Mouse (Mus musculus) midbrain, postnatal 0 days (tissue): Measurements from ENCODE around the gene Il17re. TPM values are rescaled to one million over a fixed set of nuclear protein-coding genes. Genes with fewer than 3 reads are reported as not detected.
A peak's percentile ranks its signal among the peaks of the same experiment; 100 is the strongest.

Experiments used
- ATAC-seq: fragments of 200-750 bp; cut with Nextera tagmentation; 2 replicates; pipeline ENCODE4 v1.8.0; 2017; ENCODE audit warnings: moderate number of reproducible peaks, mild to moderate bottlenecking, moderate TSS enrichment, moderate library complexity; ENCODE audit not compliant: low FRiP score
- DNase-seq: peaks from one replicate; pipeline ENCODE4 v3.0.0-alpha.2; 2015; ENCODE audit warnings: low spot score
- H3K27ac ChIP-seq: fragments of 300-500 bp; sonication (generic); 2 replicates; pipeline ENCODE4 v1.5.1; 2014; ENCODE audit warnings: low read depth, mild to moderate bottlenecking, low read length, mixed read lengths
- H3K27me3 ChIP-seq: fragments of 300-500 bp; sonication (generic); 2 replicates; pipeline ENCODE4 v1.6.1; 2014; ENCODE audit warnings: low read length, control low read depth, mixed read lengths; ENCODE audit not compliant: insufficient read depth
- H3K36me3 ChIP-seq: fragments of 300-500 bp; sonication (generic); 2 replicates; pipeline ENCODE4 v1.6.1; 2014; ENCODE audit warnings: low read length, control low read depth, mixed read lengths; ENCODE audit not compliant: insufficient read depth
- H3K4me1 ChIP-seq: fragments of 300-500 bp; sonication (generic); 2 replicates; pipeline ENCODE4 v1.6.1; 2014; ENCODE audit warnings: mild to moderate bottlenecking, control low read depth, antibody characterized with exemption, low read length, mixed read lengths; ENCODE audit not compliant: insufficient read depth
- H3K4me2 ChIP-seq: fragments of 300-500 bp; sonication (generic); 2 replicates; pipeline ENCODE4 v1.6.1; 2014; ENCODE audit warnings: low read depth, mild to moderate bottlenecking, low read length, mixed read lengths; ENCODE audit not compliant: poor library complexity, severe bottlenecking
- H3K4me3 ChIP-seq: fragments of 300-500 bp; sonication (generic); 2 replicates; pipeline ENCODE4 v1.5.1; 2014; ENCODE audit warnings: low read depth, mild to moderate bottlenecking, low read length, moderate library complexity
- H3K9ac ChIP-seq: fragments of 300-500 bp; sonication (generic); replicated peaks from 2 replicates; pipeline ENCODE4 v1.6.1; 2014; ENCODE audit warnings: mild to moderate bottlenecking, low read length, moderate library complexity, mixed read lengths; ENCODE audit not compliant: poor library complexity, severe bottlenecking
- H3K9me3 ChIP-seq: fragments of 300-500 bp; sonication (generic); 2 replicates; pipeline ENCODE4 v1.6.1; 2016; ENCODE audit warnings: low read length, control low read depth
- CTCF ChIP-seq: IDR thresholded peaks from 2 replicates; pipeline ENCODE4 v1.5.1; 2016; ENCODE audit warnings: antibody characterized with exemption, mild to moderate bottlenecking
- WGBS: fragments of 180-500 bp; shearing (Covaris S2); extraction: QIAGEN DNeasy Blood & Tissue Kit; methylation state at CpG from one replicate; pipeline ENCODE4 v1.1.7; 2014; 5-methylcytosine and 5-hydroxymethylcytosine counted together
- microRNA-seq: library from miRNA; unstranded; fragments of <30 nt; microRNA quantifications from one replicate; pipeline ENCODE4, GENCODE M21; 2016; ENCODE audit warnings: borderline number of aligned reads
- polyA plus RNA-seq: library from polyadenylated mRNA; unstranded; fragments of >200 nt; fragmentation: Nextera tagmentation; extraction: Ambion mirVana; gene quantifications from 2 replicates; pipeline ENCODE4 v1.2.1, GENCODE M21; 2015
- total RNA-seq: library from RNA; depleted of rRNA; stranded (reverse); fragments of >200 nt; gene quantifications from 2 replicates; pipeline ENCODE4 v1.2.3, GENCODE M21; 2014; rRNA removed

The Il17re gene
- total and polyA plus RNA-seq, 2 experiments from 2014 or later: 0.48 to 0.49 TPM

DNA sequence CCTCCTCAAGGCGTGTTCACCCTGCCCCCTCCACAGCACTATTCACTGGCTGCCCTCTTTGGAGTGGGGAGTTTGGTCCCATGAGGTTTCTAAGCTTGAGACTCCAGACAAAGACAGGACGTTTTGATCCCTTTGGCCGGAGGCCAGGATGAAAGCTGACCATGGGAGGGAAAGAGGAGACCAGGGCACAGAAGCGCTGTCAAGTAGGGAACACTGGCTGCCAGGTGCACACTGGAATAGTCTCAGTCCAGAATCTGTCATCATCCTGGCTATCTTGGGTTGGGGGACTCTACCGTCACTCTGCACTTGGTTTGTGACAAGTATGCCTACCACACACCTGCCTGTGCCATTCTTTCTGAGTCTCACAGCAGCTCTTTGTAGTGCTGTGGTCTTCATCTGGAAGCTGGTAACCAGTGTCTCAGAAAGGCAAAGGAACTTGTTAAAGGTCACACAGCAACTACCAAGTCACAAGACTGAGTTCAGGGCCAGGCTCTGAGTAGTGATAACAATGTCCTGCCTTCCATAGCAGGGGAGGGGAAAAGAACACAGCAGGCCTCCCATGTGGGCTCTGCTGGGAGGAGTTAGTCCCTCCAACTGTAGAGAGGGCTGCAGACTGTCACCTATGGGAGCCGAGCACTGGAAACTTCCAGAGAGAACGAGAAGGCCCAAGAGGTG, 50.1 kb downstream of the Il17re start:
- ATAC-seq: no peak
- Histone ChIP-seq H3K27ac (no peak overlapping the region), H3K4me1 (no peaks in the 10 kb centered on the region), H3K9me3 (no peaks in the 10 kb centered on the region), H3K36me3 (peaks cover 6% of the 10 kb centered on the region; the same call in 1 of the 2 replicates), H3K9ac (no peak overlapping the region), H3K4me2 (no peak overlapping the region), H3K27me3 (no peaks in the 10 kb centered on the region), H3K4me3 (no peak overlapping the region)
- DNase-seq: peak; percentile 45
- TF ChIP-seq CTCF: no peak
- 56% methylated on average over 7 of the region's 7 CpGs for WGBS

DNA sequence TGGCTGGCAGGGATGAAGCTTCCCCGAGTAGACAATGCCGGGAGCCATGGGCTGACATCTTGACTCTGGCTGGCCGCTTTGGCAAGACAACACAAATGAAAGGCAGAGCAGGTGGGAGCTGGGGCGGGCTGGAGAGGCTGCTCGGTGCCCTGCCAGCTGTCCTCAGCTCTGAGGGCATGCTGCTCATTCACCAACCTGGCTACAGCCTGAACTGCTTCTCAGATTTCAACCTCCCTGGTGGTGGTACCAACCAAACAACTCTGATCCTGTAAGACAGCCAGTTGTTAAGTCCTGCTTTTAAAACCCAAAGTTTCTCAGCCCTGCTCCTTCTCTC, 50.6 kb downstream of the Il17re start:
- Histone ChIP-seq H3K27ac (no peak overlapping the region), H3K9me3 (no peaks in the 10 kb centered on the region), H3K9ac (no peak overlapping the region), H3K27me3 (no peaks in the 10 kb centered on the region), H3K36me3 (peaks cover 11% of the 10 kb centered on the region), H3K4me1 (no peaks in the 10 kb centered on the region), H3K4me3 (no peak overlapping the region), H3K4me2 (no peak overlapping the region)
- ATAC-seq (0 out of 2 replicates have a peak, but pooled peaks have one; percentile 27), DNase-seq (peak; percentile 53)
- TF ChIP-seq CTCF: no peak
- WGBS: 50% methylated on average over 5 of the region's 5 CpGs

GRCm38 (mm10) chr6:113513944-113514343, 55.7 kb downstream of the Il17re start:
- ATAC-seq: no peak
- no peak overlapping the region for H3K4me3 ChIP-seq
- TF ChIP-seq CTCF: no peak
- peaks cover 55% of the 10 kb centered on the region for H3K36me3 ChIP-seq
- 94% methylated on average over 6 of the region's 6 CpGs for WGBS
- H3K9me3 ChIP-seq: no peaks in the 10 kb centered on the region
- no peak overlapping the region for H3K4me2 ChIP-seq
- H3K27me3 ChIP-seq: no peaks in the 10 kb centered on the region
- no peak for DNase-seq
- H3K27ac ChIP-seq: no peak overlapping the region
- no peak overlapping the region for H3K9ac ChIP-seq
- no peaks in the 10 kb centered on the region for H3K4me1 ChIP-seq

DNA sequence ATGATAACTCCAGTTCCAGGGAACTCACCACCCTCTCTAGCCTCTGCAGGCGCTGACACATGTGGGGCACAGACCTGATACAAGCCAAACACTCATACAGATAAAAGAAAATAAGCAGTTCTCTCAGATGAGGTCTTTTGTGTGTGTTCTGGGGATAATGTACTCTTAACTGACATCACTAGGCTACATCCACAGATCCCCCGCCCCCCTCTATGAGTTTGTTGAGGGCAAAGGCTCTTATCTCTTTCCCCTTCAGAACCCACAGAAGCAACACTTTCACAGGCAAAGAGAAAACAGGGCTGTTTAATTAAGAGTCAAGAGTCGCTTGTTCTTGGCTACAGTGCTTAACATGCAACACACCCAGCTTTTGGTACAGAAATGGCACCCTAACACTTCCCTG, 56.3 kb downstream of the Il17re start:
- TF ChIP-seq CTCF: no peak
- H3K9me3 ChIP-seq: no peaks in the 10 kb centered on the region
- 99% methylated on average over 3 of the region's 3 CpGs for WGBS
- ATAC-seq (no peak), DNase-seq (no peak)
- H3K4me3 ChIP-seq: no peak overlapping the region
- H3K36me3 ChIP-seq: peaks cover 62% of the 10 kb centered on the region
- H3K27me3 ChIP-seq: no peaks in the 10 kb centered on the region
- H3K27ac ChIP-seq: no peak overlapping the region
- no peak overlapping the region for H3K4me2 ChIP-seq
- no peak overlapping the region for H3K9ac ChIP-seq
- H3K4me1 ChIP-seq: no peaks in the 10 kb centered on the region

DNA sequence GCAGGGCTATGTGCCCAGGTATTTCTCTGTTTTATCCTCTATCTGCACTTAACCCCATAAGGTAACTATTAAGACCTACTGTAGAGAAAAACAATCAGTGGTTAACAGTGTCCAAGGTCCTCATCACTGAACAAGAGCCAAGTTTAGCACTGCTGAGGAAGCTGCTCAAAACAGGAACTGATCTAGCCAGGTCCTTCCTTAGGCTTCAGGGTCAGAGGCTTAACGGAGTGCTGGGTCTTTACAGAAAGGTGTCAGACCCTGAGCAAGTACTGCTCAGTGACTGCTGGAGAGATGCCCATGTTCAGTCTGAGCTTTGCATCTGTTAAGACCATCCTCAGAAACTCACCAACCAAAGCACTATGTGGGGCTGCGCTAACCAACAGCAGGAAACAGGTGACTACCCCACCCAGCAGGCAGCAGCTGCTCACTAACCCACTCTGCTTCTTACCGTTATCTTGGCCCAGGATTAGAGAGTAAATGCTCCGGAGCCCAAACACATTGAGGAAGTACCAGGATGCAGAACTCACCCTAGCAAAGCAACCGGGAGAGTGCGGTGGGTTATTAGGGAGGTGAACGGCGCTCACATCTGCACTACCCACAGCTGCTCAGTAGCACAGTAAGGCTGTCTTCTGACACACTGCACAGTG, 59.3 kb downstream of the Il17re start:
- no peak for DNase-seq
- Histone ChIP-seq H3K4me2 (no peak overlapping the region), H3K9ac (no peak overlapping the region), H3K4me3 (no peak overlapping the region), H3K9me3 (no peaks in the 10 kb centered on the region), H3K27me3 (no peaks in the 10 kb centered on the region), H3K27ac (no peak overlapping the region), H3K4me1 (no peaks in the 10 kb centered on the region), H3K36me3 (peaks cover 81% of the 10 kb centered on the region)
- TF ChIP-seq CTCF: no peak
- WGBS: 91% methylated on average over 8 of the region's 8 CpGs
- no peak for ATAC-seq

Small RNA genes within 50 kb of the gene (microRNA-seq; reads per million reads assigned to microRNA genes)
- gene Gm24387: not detected

Other genes with a start within 250 kb of the Il17re start
- gene Mtmr14, start 220.6 kb upstream of the Il17re start, total RNA-seq: 39.0 and 42.5 TPM in 2 replicates
- 29.4 and 30.5 TPM in 2 replicates for gene Mtmr14, start 220.6 kb upstream of the Il17re start, polyA plus RNA-seq
- 10.3 and 23.4 TPM in 2 replicates for gene Cpne9, start 176.2 kb upstream of the Il17re start, total RNA-seq
- gene Cpne9, start 176.2 kb upstream of the Il17re start, polyA plus RNA-seq: 7.9 and 9.1 TPM in 2 replicates
- 22.1 and 28.1 TPM in 2 replicates for gene Brpf1, start 151.3 kb upstream of the Il17re start, total RNA-seq
- 9.0 and 10.0 TPM in 2 replicates for gene Brpf1, start 151.3 kb upstream of the Il17re start, polyA plus RNA-seq
- 10.8 and 14.8 TPM in 2 replicates for gene Ogg1, start 131.5 kb upstream of the Il17re start, total RNA-seq
- 7.3 and 8.9 TPM in 2 replicates for gene Ogg1, start 131.5 kb upstream of the Il17re start, polyA plus RNA-seq
- gene Camk1, start 114.5 kb upstream of the Il17re start, total RNA-seq: 102 and 119 TPM in 2 replicates
- gene Camk1, start 114.5 kb upstream of the Il17re start, polyA plus RNA-seq: 132 and 142 TPM in 2 replicates
- 27.8 and 31.0 TPM in 2 replicates for gene Tada3, start 80.6 kb upstream of the Il17re start, total RNA-seq
- gene Tada3, start 80.6 kb upstream of the Il17re start, polyA plus RNA-seq: 73.8 and 74.0 TPM in 2 replicates
- gene Arpc4, start 80.4 kb upstream of the Il17re start, total RNA-seq: 190 and 200 TPM in 2 replicates
- gene Arpc4, start 80.4 kb upstream of the Il17re start, polyA plus RNA-seq: 505 TPM in 2 replicates
- gene Ttll3, start 69.2 kb upstream of the Il17re start, total RNA-seq: 10.0 and 20.0 TPM in 2 replicates
- gene Ttll3, start 69.2 kb upstream of the Il17re start, polyA plus RNA-seq: 10.2 and 14.6 TPM in 2 replicates
- 17.1 and 53.8 TPM in 2 replicates for gene Rpusd3, start 39.1 kb upstream of the Il17re start, total RNA-seq
- 22.0 and 27.2 TPM in 2 replicates for gene Rpusd3, start 39.1 kb upstream of the Il17re start, polyA plus RNA-seq
- gene Cidec, start 22.7 kb upstream of the Il17re start, total RNA-seq: not detected in 2 replicates
- 0.09 TPM in 1 of 2 replicates, not detected in the other for gene Cidec, start 22.7 kb upstream of the Il17re start, polyA plus RNA-seq
- gene Jagn1, start 15.9 kb upstream of the Il17re start, total RNA-seq: 43.6 and 48.6 TPM in 2 replicates
- gene Jagn1, start 15.9 kb upstream of the Il17re start, polyA plus RNA-seq: 80.4 and 85.4 TPM in 2 replicates
- gene Il17rc, start 12.9 kb downstream of the Il17re start, total RNA-seq: 4.7 and 11.6 TPM in 2 replicates
- 4.1 and 4.2 TPM in 2 replicates for gene Il17rc, start 12.9 kb downstream of the Il17re start, polyA plus RNA-seq
- 39.4 and 43.0 TPM in 2 replicates for gene Creld1, start 24.8 kb downstream of the Il17re start, total RNA-seq
- gene Creld1, start 24.8 kb downstream of the Il17re start, polyA plus RNA-seq: 56.6 and 60.4 TPM in 2 replicates
- gene Prrt3, start 43.4 kb downstream of the Il17re start, total RNA-seq: 29.4 and 39.3 TPM in 2 replicates
- gene Prrt3, start 43.4 kb downstream of the Il17re start, polyA plus RNA-seq: 18.4 and 20.7 TPM in 2 replicates
- gene Emc3, start 73.2 kb downstream of the Il17re start, total RNA-seq: 71.9 and 74.1 TPM in 2 replicates
- gene Emc3, start 73.2 kb downstream of the Il17re start, polyA plus RNA-seq: 111 and 120 TPM in 2 replicates
- gene Fancd2, start 73.2 kb downstream of the Il17re start, total RNA-seq: 2.4 and 3.4 TPM in 2 replicates
- gene Fancd2, start 73.2 kb downstream of the Il17re start, polyA plus RNA-seq: 0.99 and 1.2 TPM in 2 replicates
- 0.47 TPM in 1 of 2 replicates, not detected in the other for gene Fancd2os, start 142.2 kb downstream of the Il17re start, total RNA-seq
- gene Fancd2os, start 142.2 kb downstream of the Il17re start, polyA plus RNA-seq: 0.11 and 0.18 TPM in 2 replicates
- gene Brk1, start 146.3 kb downstream of the Il17re start, total RNA-seq: 210 and 215 TPM in 2 replicates
- 284 and 289 TPM in 2 replicates for gene Brk1, start 146.3 kb downstream of the Il17re start, polyA plus RNA-seq
- gene Vhl, start 165.5 kb downstream of the Il17re start, total RNA-seq: 83.1 and 86.1 TPM in 2 replicates
- 64.9 and 70.4 TPM in 2 replicates for gene Vhl, start 165.5 kb downstream of the Il17re start, polyA plus RNA-seq
- gene Irak2, start 180.0 kb downstream of the Il17re start, total RNA-seq: 5.2 and 7.6 TPM in 2 replicates
- gene Irak2, start 180.0 kb downstream of the Il17re start, polyA plus RNA-seq: 2.5 and 2.7 TPM in 2 replicates
- 63.4 and 72.7 TPM in 2 replicates for gene Tatdn2, start 238.6 kb downstream of the Il17re start, total RNA-seq
- 1.2 and 1.5 TPM in 2 replicates for gene Tatdn2, start 238.6 kb downstream of the Il17re start, polyA plus RNA-seq